Mouse (Mus musculus): ENCODE results near the gene Hoxc10.

Gene Hoxc10

DNA sequence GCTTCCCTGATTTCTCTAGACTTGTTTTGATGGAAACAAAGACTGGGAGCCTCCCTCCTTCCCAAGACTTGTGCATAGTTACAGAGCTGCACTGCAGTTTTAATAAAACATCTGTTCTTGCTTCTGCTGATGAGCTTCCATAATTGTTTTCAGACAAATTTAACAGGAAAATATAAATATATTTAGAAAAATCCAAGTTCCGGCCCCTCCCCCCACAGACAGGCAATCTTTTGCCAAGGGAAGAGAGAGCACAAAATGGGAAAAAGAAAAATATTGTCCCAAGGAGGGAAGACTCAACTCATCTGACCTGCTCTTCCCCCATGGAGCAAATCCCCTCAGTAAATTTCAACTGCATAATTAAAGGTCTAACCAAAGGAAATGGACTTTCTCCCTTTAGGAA is 39.7 kb downstream of the Hoxc10 start:
- in situ Hi-C loops (cut with MboI; ENCODE audit: low sequenced_read_pairs) = no loop called here

DNA sequence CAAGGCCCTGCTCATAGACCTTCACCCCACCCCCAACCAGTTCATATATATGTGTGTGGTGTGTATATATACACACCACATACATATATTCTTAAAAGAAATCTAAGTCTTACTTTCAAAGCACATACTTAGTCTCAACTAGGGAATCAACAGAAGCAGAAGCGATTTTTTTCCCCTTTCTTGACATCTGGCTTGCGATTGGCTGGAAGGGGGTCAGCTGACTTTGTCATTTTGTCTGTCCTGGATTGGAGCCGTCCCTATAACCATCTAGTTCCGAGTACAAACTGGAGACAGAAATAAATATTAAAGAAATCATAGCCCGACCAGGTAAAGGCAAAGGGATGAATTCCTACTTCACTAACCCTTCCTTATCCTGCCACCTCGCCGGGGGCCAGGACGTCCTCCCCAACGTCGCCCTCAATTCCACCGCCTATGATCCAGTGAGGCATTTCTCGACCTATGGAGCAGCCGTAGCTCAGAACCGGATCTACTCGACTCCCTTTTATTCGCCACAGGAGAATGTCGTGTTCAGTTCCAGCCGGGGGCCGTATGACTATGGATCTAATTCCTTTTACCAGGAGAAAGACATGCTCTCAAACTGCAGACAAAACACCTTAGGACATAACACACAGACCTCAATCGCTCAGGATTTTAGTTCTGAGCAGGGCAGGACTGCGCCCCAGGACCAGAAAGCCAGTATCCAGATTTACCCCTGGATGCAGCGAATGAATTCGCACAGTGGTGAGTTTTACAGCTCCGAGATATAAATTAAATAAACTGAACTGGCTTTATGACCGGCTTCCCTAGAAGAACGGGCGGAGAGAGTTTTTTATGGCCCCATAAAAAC is 42.9 kb downstream of the Hoxc10 start:
- in situ Hi-C loops (cut with MboI; ENCODE audit: low sequenced_read_pairs) = no loop called here

DNA sequence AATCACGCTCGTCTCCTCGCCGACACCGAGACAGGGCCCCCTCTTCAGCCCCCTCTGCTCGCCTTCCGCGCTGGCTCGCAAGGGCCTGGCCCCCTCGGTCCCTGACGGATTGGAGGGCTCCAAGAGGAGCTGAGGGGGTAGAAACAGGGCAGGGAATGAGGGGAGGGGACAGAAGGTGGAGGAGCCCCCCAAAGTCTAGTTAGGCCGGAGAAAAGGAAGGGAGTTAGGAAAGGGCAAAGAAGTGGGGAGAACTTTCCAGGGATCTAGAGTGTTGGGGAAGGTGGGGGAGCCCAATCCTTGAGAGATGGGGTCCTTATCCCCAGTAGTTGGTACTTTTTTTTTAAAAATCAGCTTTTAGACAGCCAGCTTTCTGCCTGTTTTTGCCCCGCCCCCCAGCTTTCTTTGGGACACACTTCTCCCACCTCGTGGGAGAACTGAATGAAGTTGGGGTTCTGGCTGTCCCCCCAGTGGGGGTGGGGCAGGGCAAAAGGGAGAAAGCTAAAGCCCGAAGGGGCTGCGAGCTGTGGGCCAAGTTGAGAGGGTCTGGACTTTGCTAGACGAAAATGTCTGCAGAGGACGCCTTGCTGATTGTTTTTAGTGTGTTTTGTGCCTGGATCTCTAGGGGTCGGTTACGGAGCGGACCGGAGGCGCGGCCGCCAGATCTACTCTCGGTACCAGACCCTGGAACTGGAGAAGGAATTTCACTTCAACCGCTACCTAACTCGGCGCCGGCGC is 43.7 kb downstream of the Hoxc10 start:
- in situ Hi-C loops (cut with MboI; ENCODE audit: low sequenced_read_pairs) = no loop called here

DNA sequence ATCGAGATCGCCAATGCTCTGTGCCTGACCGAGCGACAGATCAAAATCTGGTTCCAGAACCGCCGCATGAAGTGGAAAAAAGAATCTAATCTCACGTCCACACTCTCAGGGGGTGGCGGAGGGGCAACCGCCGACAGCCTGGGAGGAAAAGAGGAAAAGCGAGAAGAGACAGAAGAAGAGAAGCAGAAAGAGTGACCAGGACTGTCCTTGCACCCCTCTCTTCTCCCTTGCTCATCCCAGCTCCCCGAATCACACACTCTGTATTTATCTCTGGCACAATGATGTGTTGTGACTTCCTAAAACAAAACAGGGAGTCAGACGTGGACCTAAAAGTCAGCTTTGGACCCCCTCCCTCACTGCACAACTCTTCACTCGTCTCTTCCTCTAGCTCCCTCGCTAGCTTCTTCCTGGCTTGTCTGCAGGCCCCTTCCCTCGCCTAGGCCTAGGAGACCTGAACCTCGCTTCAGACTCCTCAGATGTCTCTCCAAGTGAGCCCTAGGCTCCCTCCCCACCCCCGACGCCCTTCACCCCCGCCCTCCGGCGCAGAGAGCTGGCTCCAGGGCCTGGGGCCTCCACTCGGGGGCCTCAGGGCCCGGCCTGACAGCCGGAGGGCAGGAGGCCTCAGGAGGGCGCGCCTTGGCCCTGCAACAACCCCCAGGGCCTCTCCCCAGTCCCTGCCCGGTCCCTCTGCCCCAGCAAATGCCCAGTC is 44.4 kb downstream of the Hoxc10 start:
- in situ Hi-C loops (cut with MboI; ENCODE audit: low sequenced_read_pairs) = no loop called here

GRCm38 (mm10) chr15:103011928-103012486 is 45.4 kb downstream of the Hoxc10 start:
- in situ Hi-C loops (cut with MboI; ENCODE audit: low sequenced_read_pairs) = no loop called here

GRCm38 (mm10) chr15:103013238-103013984 is 46.8 kb downstream of the Hoxc10 start:
- in situ Hi-C loops (cut with MboI; ENCODE audit: low sequenced_read_pairs) = no loop called here

GRCm38 (mm10) chr15:103014166-103015008 is 47.8 kb downstream of the Hoxc10 start:
- in situ Hi-C loops (cut with MboI; ENCODE audit: low sequenced_read_pairs) = no loop called here

- in situ Hi-C loops (cut with MboI; ENCODE audit: low sequenced_read_pairs) = no loop called here
Measured at GRCm38 (mm10) chr15:103015009-103015399, 48.4 kb downstream of the Hoxc10 start.

- in situ Hi-C loops (cut with MboI; ENCODE audit: low sequenced_read_pairs) = no loop called here
Measured at GRCm38 (mm10) chr15:103015406-103016166, 49.0 kb downstream of the Hoxc10 start.

DNA sequence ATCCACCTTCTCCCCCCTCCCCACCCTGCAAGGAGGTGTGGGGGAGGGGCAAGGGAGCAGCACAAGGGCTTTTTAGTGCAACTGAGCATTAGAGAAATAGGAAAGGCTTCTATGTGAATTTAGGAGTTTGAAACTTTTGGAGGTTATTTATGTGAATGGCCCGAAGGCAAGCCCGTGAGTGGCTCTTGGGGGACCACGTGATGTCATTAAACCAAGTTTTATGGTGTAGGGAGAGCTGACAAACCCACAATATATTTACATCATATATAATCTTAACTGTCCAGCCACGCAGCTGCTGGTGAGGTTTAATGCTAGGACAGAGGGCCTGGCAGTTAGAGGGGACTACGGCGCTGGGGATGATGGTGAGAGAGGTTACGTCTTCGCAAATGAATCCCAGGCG is 52.0 kb downstream of the Hoxc10 start, which contains the start of gene Hoxc4:
TSS of gene Hoxc4 (plus strand) at position 299 of the 400 bp plus-strand sequence.
- in situ Hi-C loops (cut with MboI; ENCODE audit: low sequenced_read_pairs) = no loop called here

GRCm38 (mm10) chr15:103020899-103021418 is 54.4 kb downstream of the Hoxc10 start:
- in situ Hi-C loops (cut with MboI; ENCODE audit: low sequenced_read_pairs) = no loop called here
